Mouse (Mus musculus) heart, adult 2 months (tissue): ENCODE data around the gene Mllt11. TPM values are rescaled to one million over a fixed set of nuclear protein-coding genes. Genes with fewer than 3 reads are reported as not detected.
A peak's percentile ranks its signal among the peaks of the same experiment; 100 is the strongest.

ENCODE experiments used
- DNase-seq, 2 experiments: peaks; one replicate each; pipeline ENCODE4 v3.0.0; 2021
- H3K27ac ChIP-seq: fragments of 200-600 bp; 2 replicates; pipeline ENCODE4 v1.8.1; 2022
- H3K27me3 ChIP-seq: fragments of 200-500 bp; 2 replicates; pipeline ENCODE4 v1.6.1; 2012; ENCODE audit warnings: mild to moderate bottlenecking, low read length, inconsistent platforms, mixed read lengths; ENCODE audit not compliant: control insufficient read depth, insufficient read depth
- H3K36me3 ChIP-seq: fragments of 200-500 bp; 2 replicates; pipeline ENCODE4 v1.6.1; 2012; ENCODE audit warnings: low read length, inconsistent platforms; ENCODE audit not compliant: control insufficient read depth, insufficient read depth
- H3K4me1 ChIP-seq: fragments of 200-500 bp; 2 replicates; pipeline ENCODE4 v1.6.1; 2011; ENCODE audit warnings: low read length; ENCODE audit not compliant: control insufficient read depth, insufficient read depth
- H3K4me3 ChIP-seq: fragments of 200-600 bp; 2 replicates; pipeline ENCODE4 v1.8.1; 2022
- H3K79me2 ChIP-seq: fragments of 200-500 bp; replicated peaks from 2 replicates; pipeline ENCODE4 v1.6.1; 2012; ENCODE audit warnings: mild to moderate bottlenecking, inconsistent platforms, low read length, moderate library complexity, mixed read lengths; ENCODE audit not compliant: control insufficient read depth, insufficient read depth
- H3K9ac ChIP-seq: fragments of 200-500 bp; 2 replicates; pipeline ENCODE4 v1.6.1; 2012; ENCODE audit warnings: low read depth, mild to moderate bottlenecking, control low read depth, inconsistent platforms, low read length, mixed read lengths
- CTCF ChIP-seq: fragments of 200-600 bp; IDR thresholded peaks from 2 replicates; pipeline ENCODE4 v1.8.1; 2022; ENCODE audit warnings: antibody characterized with exemption, mild to moderate bottlenecking, moderate library complexity
- EP300 ChIP-seq: fragments of 200-500 bp; IDR thresholded peaks from 2 replicates; pipeline ENCODE4 v1.6.1; 2011; ENCODE audit warnings: low read depth, low read length, control low read depth; ENCODE audit not compliant: insufficient read depth
- POLR2A ChIP-seq: fragments of 200-500 bp; IDR thresholded peaks from 2 replicates; pipeline ENCODE4 v1.6.1; 2011; ENCODE audit warnings: mild to moderate bottlenecking, low read depth, low read length, control low read depth; ENCODE audit not compliant: insufficient read depth
- WGBS: fragments of 180-500 bp; shearing (Covaris S2); methylation state at CpG from one replicate; pipeline ENCODE4 v1.1.7; 2018; 5-methylcytosine and 5-hydroxymethylcytosine counted together
- intact Hi-C: fragments of 180-260 bp; cut with DNase I; formaldehyde crosslinking; loops from one replicate; pipeline ENCODE4 v1.15.1; 2025
- polyA plus RNA-seq: library from polyadenylated mRNA; depleted of rRNA; stranded (reverse); fragments of >200 nt; gene quantifications from 2 replicates; pipeline ENCODE4 v1.2.3, GENCODE M21; 2012
- total RNA-seq, 2 experiments: library from RNA; stranded (reverse); gene quantifications; 2 replicates each; pipeline ENCODE4 v1.2.3; 2021

Mllt11 gene
- total and polyA plus RNA-seq, 3 experiments = 5.6 to 13.7 (median 6.9) TPM

GRCm38 (mm10) chr3:95275161-95275560, 43.2 kb upstream of the Mllt11 start:
- intact Hi-C loops = no loop called here
- 59% methylated on average over 6 of the region's 6 CpGs for WGBS
- Histone ChIP-seq H3K79me2 (no peaks in the 10 kb centered on the region), H3K27ac (peak overlapping the region; percentile 3), H3K27me3 (no peaks in the 10 kb centered on the region), H3K36me3 (no peaks in the 10 kb centered on the region), H3K4me3 (no peak overlapping the region), H3K4me1 (peaks cover 3% of the 10 kb centered on the region; the same call in 1 of the 2 replicates), H3K9ac (no peak overlapping the region)
- TF ChIP-seq CTCF = no peak
- TF ChIP-seq POLR2A = no peak
- TF ChIP-seq EP300 = no peak
- no peak for DNase-seq

- no peaks in the 10 kb centered on the region for H3K36me3 ChIP-seq
- H3K27ac ChIP-seq = no peak overlapping the region
- intact Hi-C loops = no loop called here
- no peak overlapping the region for H3K4me3 ChIP-seq
- H3K4me1 ChIP-seq = peaks cover 3% of the 10 kb centered on the region; the same call in 1 of the 2 replicates
- H3K9ac ChIP-seq = no peak overlapping the region
- TF ChIP-seq EP300 (no peak), POLR2A (no peak)
- no peak for DNase-seq
- no peaks in the 10 kb centered on the region for H3K27me3 ChIP-seq
- no peaks in the 10 kb centered on the region for H3K79me2 ChIP-seq
- WGBS = 89% methylated on average over 4 of the region's 4 CpGs
Observed at GRCm38 (mm10) chr3:95274453-95274852, 42.5 kb upstream of the Mllt11 start.

GRCm38 (mm10) chr3:95273471-95273870, 41.5 kb upstream of the Mllt11 start:
- no peaks in the 10 kb centered on the region for H3K27me3 ChIP-seq
- TF ChIP-seq POLR2A (no peak), EP300 (no peak), CTCF (no peak)
- DNase-seq = no peak
- no peak overlapping the region for H3K27ac ChIP-seq
- no peak overlapping the region for H3K4me3 ChIP-seq
- intact Hi-C loops = no loop called here
- peaks cover 3% of the 10 kb centered on the region; the same call in 1 of the 2 replicates for H3K4me1 ChIP-seq
- 80% methylated on average over 5 of the region's 5 CpGs for WGBS
- H3K36me3 ChIP-seq = no peaks in the 10 kb centered on the region
- no peaks in the 10 kb centered on the region for H3K79me2 ChIP-seq
- no peak overlapping the region for H3K9ac ChIP-seq

GRCm38 (mm10) chr3:95270766-95271364, 38.9 kb upstream of the Mllt11 start:
- H3K79me2 ChIP-seq = no peaks in the 10 kb centered on the region
- no peak overlapping the region for H3K4me3 ChIP-seq
- DNase-seq = no peak
- H3K4me1 ChIP-seq = 0 out of 2 replicates have a peak, but pooled peaks cover 3% of the 10 kb centered on the region
- H3K36me3 ChIP-seq = no peaks in the 10 kb centered on the region
- no peak overlapping the region for H3K27ac ChIP-seq
- 76% methylated on average over 12 of the region's 12 CpGs for WGBS
- H3K27me3 ChIP-seq = no peaks in the 10 kb centered on the region
- no peak overlapping the region for H3K9ac ChIP-seq
- intact Hi-C loops = no loop called here
- TF ChIP-seq CTCF = no peak
- TF ChIP-seq EP300 = no peak
- no peak for TF ChIP-seq POLR2A

GRCm38 (mm10) chr3:95269789-95270188, 37.8 kb upstream of the Mllt11 start:
- H3K36me3 ChIP-seq = no peaks in the 10 kb centered on the region
- H3K4me1 ChIP-seq = 0 out of 2 replicates have a peak, but pooled peaks cover 3% of the 10 kb centered on the region
- TF ChIP-seq EP300 (no peak), POLR2A (no peak), CTCF (no peak)
- intact Hi-C loops = no loop called here
- 71% methylated on average over 5 of the region's 5 CpGs for WGBS
- no peaks in the 10 kb centered on the region for H3K27me3 ChIP-seq
- H3K9ac ChIP-seq = no peak overlapping the region
- DNase-seq = no peak
- no peak overlapping the region for H3K27ac ChIP-seq
- H3K79me2 ChIP-seq = no peaks in the 10 kb centered on the region
- H3K4me3 ChIP-seq = no peak overlapping the region

- no peak for TF ChIP-seq EP300
- TF ChIP-seq CTCF = no peak
- TF ChIP-seq POLR2A = no peak
- intact Hi-C loops = no loop called here
- no peak overlapping the region for H3K27ac ChIP-seq
Observed at GRCm38 (mm10) chr3:95267855-95268254, 35.9 kb upstream of the Mllt11 start.

More at GRCm38 (mm10) chr3:95267855-95268254, 35.9 kb upstream of the Mllt11 start:
- no peak overlapping the region for H3K9ac ChIP-seq
- DNase-seq = no peak
- no peak overlapping the region for H3K4me3 ChIP-seq
- H3K36me3 ChIP-seq = no peaks in the 10 kb centered on the region
- 0 out of 2 replicates have a peak, but pooled peaks cover 3% of the 10 kb centered on the region for H3K4me1 ChIP-seq
- no peaks in the 10 kb centered on the region for H3K79me2 ChIP-seq
- no peaks in the 10 kb centered on the region for H3K27me3 ChIP-seq
